Mouse (Mus musculus) forebrain, embryonic 13.5 days (tissue): ENCODE results near the gene Sim1. TPM values are rescaled to one million over a fixed set of nuclear protein-coding genes. Genes with fewer than 3 reads are reported as not detected.

Experiments
- ATAC-seq: fragments of 200-750 bp; cut with Nextera tagmentation; 2 replicates; pipeline ENCODE4 v1.8.0; 2017
- H3K27ac ChIP-seq: fragments of 300-500 bp; sonication (generic); 2 replicates; pipeline ENCODE4 v1.5.1; 2015; ENCODE audit warnings: inconsistent platforms, mild to moderate bottlenecking, moderate library complexity
- H3K27me3 ChIP-seq: fragments of 300-500 bp; sonication (generic); 2 replicates; pipeline ENCODE4 v1.6.1; 2015; ENCODE audit warnings: mild to moderate bottlenecking, inconsistent platforms
- H3K36me3 ChIP-seq: fragments of 300-500 bp; sonication (generic); 2 replicates; pipeline ENCODE4 v1.6.1; 2015; ENCODE audit warnings: mild to moderate bottlenecking, inconsistent platforms; ENCODE audit not compliant: poor library complexity, severe bottlenecking
- H3K4me1 ChIP-seq: fragments of 300-500 bp; sonication (generic); 2 replicates; pipeline ENCODE4 v1.6.1; 2015; ENCODE audit warnings: inconsistent platforms
- H3K4me2 ChIP-seq: fragments of 300-500 bp; sonication (generic); 2 replicates; pipeline ENCODE4 v1.6.1; 2015; ENCODE audit warnings: inconsistent platforms, mild to moderate bottlenecking, moderate library complexity
- H3K4me3 ChIP-seq: fragments of 300-500 bp; sonication (generic); 2 replicates; pipeline ENCODE4 v1.5.1; 2015; ENCODE audit warnings: mild to moderate bottlenecking, inconsistent platforms
- H3K9ac ChIP-seq: fragments of 300-500 bp; sonication (generic); 2 replicates; pipeline ENCODE4 v1.6.1; 2015; ENCODE audit warnings: mild to moderate bottlenecking, inconsistent platforms
- H3K9me3 ChIP-seq: fragments of 300-500 bp; sonication (generic); replicated peaks from 2 replicates; pipeline ENCODE4 v1.6.1; 2016; ENCODE audit warnings: inconsistent platforms
- WGBS: fragments of 180-500 bp; shearing (Covaris S2); methylation state at CpG from one replicate; pipeline ENCODE4 v1.1.7; 2015; 5-methylcytosine and 5-hydroxymethylcytosine counted together
- polyA plus RNA-seq: library from polyadenylated mRNA; unstranded; fragments of >200 nt; fragmentation: Nextera tagmentation; extraction: Ambion mirVana; gene quantifications from 2 replicates; pipeline ENCODE4 v1.2.1, GENCODE M21; 2015

Sim1 gene
- polyA plus RNA-seq, 1 experiment from 2014 or later: 2.0 TPM

DNA sequence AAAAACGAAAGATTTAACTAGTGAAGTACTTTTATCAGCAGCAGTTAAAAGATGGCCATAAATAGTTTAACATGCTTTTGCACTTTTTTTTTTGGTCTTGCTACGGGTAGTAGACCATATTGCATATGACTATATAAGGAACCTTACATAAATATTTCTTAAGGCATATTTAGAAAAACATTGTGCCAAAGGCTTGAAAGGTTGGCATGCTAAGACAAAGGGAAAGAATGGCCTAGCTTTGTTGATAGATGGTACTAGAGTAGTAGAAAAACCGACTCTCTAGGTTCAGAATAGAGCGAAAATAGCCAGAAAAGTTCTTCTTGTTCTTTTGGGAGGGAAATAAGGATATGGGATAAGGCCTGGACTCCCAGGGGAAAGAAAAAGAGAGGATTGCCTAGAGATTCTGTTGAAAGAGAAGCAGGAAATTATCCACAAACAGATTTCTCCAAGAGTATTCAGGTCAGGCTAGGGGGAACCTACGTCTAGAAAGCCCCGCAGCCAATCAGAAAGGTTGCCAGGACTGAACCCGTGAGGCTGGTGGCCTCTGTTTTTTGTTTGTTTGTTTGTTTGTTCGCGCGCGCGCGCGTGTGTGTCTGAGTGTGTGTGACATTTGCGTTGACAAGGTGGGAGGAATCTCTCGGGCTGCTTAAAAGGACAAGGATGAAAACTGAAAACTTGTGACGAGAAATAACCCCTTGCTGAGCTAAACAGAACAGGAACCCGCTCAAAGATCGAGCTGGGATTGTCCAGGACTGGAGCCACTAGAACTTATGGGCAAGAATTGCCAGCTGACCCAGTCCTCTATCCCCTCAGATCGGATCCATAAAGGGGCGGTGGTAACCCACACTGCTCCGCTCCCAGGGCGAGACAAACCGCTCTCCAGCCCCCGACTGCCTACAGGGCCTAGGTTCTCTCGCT, 9.6 kb downstream of the Sim1 start:
- no peak overlapping the region for H3K4me3 ChIP-seq
- H3K4me1 ChIP-seq: peaks cover 27% of the 10 kb centered on the region
- no peaks in the 10 kb centered on the region for H3K36me3 ChIP-seq
- H3K4me2 ChIP-seq: peak overlapping the region; percentile 14; the same call in 1 of the 2 replicates
- 3% methylated on average over 26 of the region's 26 CpGs for WGBS
- no peaks in the 10 kb centered on the region for H3K9me3 ChIP-seq
- H3K27ac ChIP-seq: no peak overlapping the region
- no peak overlapping the region for H3K9ac ChIP-seq
- 0 out of 2 replicates have a peak, but pooled peaks have one; percentile 17 for ATAC-seq
- H3K27me3 ChIP-seq: peaks cover 92% of the 10 kb centered on the region

DNA sequence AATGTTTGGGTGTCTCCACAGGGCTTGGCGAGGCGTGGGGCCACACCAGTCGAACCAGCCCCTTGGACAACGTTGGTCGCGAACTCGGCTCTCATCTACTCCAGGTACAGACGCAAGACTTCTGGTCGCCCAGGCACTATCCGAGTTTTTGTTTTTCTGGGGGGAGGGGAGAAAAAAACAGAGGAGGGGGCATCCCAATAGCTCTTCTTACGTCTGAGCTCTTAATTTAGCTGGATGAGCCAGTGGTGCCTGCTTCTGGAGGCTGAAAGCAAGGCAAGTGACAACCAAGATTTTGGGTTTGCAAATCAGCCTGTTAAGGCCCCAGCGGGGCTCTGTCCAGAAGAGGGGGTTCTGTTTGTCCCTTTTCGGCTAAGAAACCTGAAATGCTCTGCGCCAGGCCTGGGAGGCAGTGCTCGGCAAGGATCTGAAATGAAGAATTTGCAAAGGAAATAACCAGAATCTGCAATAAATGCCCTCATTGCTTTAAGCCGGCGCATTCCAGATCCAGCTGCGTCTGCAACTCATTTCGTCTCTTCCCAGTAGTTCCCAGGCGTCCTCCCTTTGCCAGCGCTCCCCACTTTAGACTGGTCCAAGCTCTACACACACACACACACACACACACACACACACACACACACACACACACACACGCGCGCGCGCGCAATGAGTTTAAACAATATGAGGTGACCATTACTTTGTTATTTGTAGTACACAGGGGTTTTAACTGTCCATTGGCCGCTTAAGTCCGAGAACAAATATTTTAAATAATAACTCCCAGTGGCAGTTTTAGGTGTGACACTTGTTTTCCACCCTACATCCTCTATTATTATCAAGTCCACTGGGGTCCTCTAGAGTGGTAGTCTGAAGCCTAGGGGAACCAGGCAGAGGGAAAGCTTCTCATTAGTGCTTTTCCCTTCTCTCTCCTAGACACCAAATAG, 10.5 kb downstream of the Sim1 start:
- H3K36me3 ChIP-seq: no peaks in the 10 kb centered on the region
- H3K27me3 ChIP-seq: peaks cover 97% of the 10 kb centered on the region
- H3K4me3 ChIP-seq: no peak overlapping the region
- no peak overlapping the region for H3K27ac ChIP-seq
- H3K4me2 ChIP-seq: peak overlapping the region; percentile 14; the same call in 1 of the 2 replicates
- H3K9me3 ChIP-seq: no peaks in the 10 kb centered on the region
- peaks cover 27% of the 10 kb centered on the region for H3K4me1 ChIP-seq
- no peak; the same call in 1 of the 2 replicates for ATAC-seq
- no peak overlapping the region for H3K9ac ChIP-seq
- 3% methylated on average over 29 of the region's 29 CpGs for WGBS

DNA sequence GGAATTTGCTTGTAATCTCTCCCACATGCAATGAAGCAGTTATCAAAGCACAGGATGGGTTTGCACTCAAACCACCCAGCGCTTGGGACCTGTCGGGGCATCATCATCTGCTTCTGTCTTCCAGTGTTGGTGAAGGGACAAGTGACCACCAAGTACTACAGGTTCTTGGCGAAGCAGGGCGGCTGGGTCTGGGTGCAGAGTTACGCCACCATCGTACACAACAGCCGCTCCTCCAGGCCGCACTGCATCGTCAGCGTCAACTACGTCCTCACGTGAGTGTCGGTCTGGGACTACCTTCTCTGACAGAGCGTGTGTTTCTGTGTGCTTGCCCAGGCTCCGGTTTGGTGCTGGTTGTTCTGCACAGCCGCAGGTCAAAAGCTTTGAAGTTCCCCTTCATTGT, 15.8 kb downstream of the Sim1 start:
- no peak overlapping the region for H3K9ac ChIP-seq
- peak overlapping the region; percentile 26 for H3K4me3 ChIP-seq
- peak; percentile 73 for ATAC-seq
- H3K4me1 ChIP-seq: peaks cover 13% of the 10 kb centered on the region
- H3K27me3 ChIP-seq: peaks cover 78% of the 10 kb centered on the region
- no peak overlapping the region for H3K27ac ChIP-seq
- no peaks in the 10 kb centered on the region for H3K36me3 ChIP-seq
- H3K4me2 ChIP-seq: peak overlapping the region; percentile 55
- H3K9me3 ChIP-seq: no peaks in the 10 kb centered on the region
- WGBS: under 1% methylated on average over 16 of the region's 16 CpGs

DNA sequence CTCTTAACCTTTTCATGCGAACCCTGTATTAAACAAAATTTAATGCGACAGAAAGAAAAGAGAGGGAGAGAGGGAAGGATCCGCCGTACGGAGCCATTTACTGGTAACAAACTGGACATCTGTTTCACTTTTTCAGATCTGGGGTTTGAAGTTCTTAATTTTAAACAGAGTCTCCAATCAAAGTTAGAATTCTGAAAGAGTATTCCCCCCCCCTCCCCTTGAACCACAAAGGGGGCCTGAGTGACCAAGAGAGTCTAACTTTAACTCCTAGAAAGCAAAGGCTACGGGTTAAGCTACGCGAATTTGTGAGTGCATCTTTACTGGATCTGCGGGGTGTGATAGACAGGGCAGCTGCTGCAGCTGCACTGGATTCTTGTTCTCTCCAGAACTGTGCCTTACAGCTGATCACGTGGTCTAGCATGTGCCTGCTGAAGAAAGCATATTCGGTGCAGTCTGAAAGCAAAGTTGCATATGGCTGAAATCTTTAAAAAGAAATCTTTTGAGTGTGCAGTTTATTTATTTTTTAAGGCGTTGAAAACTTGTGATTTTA, 16.4 kb downstream of the Sim1 start:
- Histone ChIP-seq H3K9ac (no peak overlapping the region), H3K27me3 (peaks cover 73% of the 10 kb centered on the region), H3K36me3 (no peaks in the 10 kb centered on the region), H3K4me3 (peak overlapping the region; percentile 26), H3K4me2 (peak overlapping the region; percentile 55), H3K27ac (no peak overlapping the region), H3K4me1 (peaks cover 13% of the 10 kb centered on the region), H3K9me3 (no peaks in the 10 kb centered on the region)
- 4% methylated on average over 12 of the region's 12 CpGs for WGBS
- peak; percentile 95 for ATAC-seq

DNA sequence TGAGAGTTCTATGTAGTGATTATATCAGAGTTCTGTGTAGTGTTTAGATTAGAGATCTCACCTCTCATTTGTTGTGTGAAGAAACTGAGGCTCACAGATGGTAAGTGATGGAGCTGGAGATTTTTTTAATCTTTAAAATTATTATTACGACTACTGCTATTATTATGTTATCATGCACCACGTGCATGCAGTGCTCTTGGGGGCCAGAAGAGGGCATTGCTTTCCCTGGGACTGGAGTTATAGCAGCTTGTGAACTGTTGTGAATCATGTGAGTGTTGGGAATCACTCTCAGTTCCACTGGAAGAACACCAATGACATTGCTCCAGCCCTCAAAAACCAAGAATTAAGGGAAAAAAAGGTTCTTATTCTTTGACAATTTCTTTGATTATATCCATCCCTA, 21.1 kb downstream of the Sim1 start:
- WGBS: 47% methylated on average over 2 of the region's 2 CpGs
- Histone ChIP-seq H3K4me1 (peaks cover 7% of the 10 kb centered on the region), H3K36me3 (no peaks in the 10 kb centered on the region), H3K27ac (no peak overlapping the region), H3K4me2 (no peak overlapping the region), H3K9me3 (no peaks in the 10 kb centered on the region), H3K27me3 (peaks cover 30% of the 10 kb centered on the region), H3K4me3 (no peak overlapping the region), H3K9ac (no peak overlapping the region)
- no peak for ATAC-seq

DNA sequence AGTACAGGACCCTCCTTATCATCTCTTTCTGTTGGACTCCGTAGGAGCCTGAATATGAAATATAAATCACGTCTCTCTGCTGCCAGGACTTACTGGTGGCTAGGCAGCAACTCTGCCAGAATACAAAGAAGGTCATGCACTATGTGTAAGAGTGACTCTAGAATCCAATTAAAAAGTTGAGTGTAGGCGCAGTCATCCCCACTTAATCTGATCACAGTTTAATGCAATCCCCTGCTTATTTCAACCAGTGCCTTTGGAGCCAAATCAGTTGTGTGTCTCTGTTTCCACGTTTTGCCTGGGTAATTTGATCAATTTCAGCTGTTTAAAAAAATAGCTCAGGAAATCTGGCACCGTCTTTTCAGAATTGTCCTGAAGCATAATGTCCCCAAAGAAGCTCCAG, 34.7 kb downstream of the Sim1 start:
- H3K27ac ChIP-seq: no peak overlapping the region
- no peak overlapping the region for H3K4me3 ChIP-seq
- no peaks in the 10 kb centered on the region for H3K27me3 ChIP-seq
- 0 out of 2 replicates have a peak, but pooled peaks have one; percentile 24 for ATAC-seq
- H3K36me3 ChIP-seq: no peaks in the 10 kb centered on the region
- no peak overlapping the region for H3K4me2 ChIP-seq
- no peak overlapping the region for H3K9ac ChIP-seq
- WGBS: 38% methylated on average over 5 of the region's 5 CpGs
- H3K9me3 ChIP-seq: no peaks in the 10 kb centered on the region
- no peaks in the 10 kb centered on the region for H3K4me1 ChIP-seq

DNA sequence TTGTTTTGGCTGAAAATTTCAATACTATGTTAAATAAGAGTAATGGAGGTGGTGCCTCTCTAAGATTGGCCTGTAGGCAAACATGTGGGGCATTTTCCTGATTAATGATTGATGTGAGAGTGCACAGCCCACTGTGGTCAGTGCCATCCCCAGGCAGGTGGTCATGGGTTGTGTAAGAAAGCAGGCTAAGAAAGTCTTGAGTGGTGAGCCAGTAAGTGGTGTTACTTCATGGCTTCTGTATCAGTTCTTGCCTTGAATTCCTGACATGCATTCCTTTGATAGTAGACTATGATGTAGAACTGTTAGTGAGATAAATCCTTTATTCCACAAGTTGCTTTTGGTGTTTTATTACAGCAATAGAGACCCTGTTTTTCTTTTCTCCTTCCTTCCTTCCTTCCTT, 41.1 kb downstream of the Sim1 start:
- H3K27me3 ChIP-seq: no peaks in the 10 kb centered on the region
- no peaks in the 10 kb centered on the region for H3K36me3 ChIP-seq
- no peaks in the 10 kb centered on the region for H3K4me1 ChIP-seq
- H3K9ac ChIP-seq: no peak overlapping the region
- no peak overlapping the region for H3K4me2 ChIP-seq
- H3K4me3 ChIP-seq: no peak overlapping the region
- no peak overlapping the region for H3K27ac ChIP-seq
- no peak for ATAC-seq
- no peaks in the 10 kb centered on the region for H3K9me3 ChIP-seq

DNA sequence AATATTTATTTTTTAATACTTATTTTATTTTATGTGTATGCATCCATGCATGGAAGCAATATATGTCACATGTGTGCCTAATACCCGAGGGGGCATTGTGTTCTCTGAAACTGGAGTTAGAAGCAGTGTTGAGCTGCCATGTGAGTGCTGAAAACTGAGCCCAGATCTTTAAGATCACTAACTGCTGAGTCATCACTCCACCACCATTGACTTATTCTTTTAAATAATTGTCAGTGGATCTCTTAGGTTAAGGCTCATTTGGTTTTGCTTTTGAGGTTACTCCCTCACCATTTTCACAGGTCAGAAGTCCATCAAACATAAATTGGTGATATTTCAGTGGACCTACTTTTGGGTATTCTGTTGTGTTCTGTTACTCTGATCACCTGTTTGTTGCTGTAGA, 79.1 kb downstream of the Sim1 start:
- H3K27me3 ChIP-seq: no peaks in the 10 kb centered on the region
- H3K9me3 ChIP-seq: no peaks in the 10 kb centered on the region
- H3K9ac ChIP-seq: no peak overlapping the region
- no peak overlapping the region for H3K4me3 ChIP-seq
- no peak overlapping the region for H3K27ac ChIP-seq
- no peak overlapping the region for H3K4me2 ChIP-seq
- H3K36me3 ChIP-seq: no peaks in the 10 kb centered on the region
- 70% methylated on average over 1 of the region's 1 CpGs for WGBS
- H3K4me1 ChIP-seq: no peaks in the 10 kb centered on the region
- ATAC-seq: no peak

DNA sequence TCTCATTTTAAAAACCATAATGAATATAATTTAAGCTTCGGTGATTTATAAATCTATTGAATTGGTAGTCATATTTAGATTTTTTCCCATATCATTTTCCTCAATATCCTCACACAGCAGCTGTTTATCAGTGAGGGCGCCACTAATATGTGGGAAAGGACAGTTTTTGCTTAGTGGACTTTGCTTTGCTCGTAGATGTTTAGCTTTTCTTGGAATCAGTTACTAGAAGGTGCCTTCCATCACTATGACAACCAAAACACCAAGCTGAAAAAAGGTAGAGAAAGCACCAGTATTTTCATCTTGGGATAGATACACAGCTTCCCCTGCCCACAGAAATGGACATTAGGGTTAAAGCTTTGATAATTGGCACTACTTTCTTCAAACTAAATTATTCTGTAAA, 87.3 kb downstream of the Sim1 start:
- Histone ChIP-seq H3K4me2 (no peak overlapping the region), H3K36me3 (no peaks in the 10 kb centered on the region), H3K9me3 (no peaks in the 10 kb centered on the region), H3K4me1 (no peaks in the 10 kb centered on the region), H3K27ac (no peak overlapping the region), H3K9ac (no peak overlapping the region), H3K27me3 (no peaks in the 10 kb centered on the region), H3K4me3 (no peak overlapping the region)
- ATAC-seq: no peak
- WGBS: 85% methylated on average over 3 of the region's 3 CpGs

DNA sequence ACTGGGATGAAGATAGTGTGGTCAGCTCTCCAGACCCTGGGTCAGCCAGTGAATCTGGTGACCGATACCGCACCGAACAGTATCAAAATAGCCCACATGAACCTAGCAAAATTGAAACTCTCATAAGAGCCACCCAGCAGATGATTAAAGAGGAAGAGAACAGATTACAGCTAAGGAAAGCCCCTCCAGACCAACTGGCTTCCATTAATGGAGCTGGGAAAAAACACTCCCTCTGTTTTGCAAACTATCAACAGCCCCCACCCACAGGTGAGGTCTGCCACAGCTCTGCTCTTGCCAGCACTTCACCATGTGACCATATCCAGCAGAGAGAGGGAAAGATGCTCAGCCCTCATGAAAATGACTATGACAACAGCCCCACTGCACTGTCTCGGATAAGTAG, 89.1 kb downstream of the Sim1 start:
- WGBS: 96% methylated on average over 4 of the region's 4 CpGs
- H3K36me3 ChIP-seq: no peaks in the 10 kb centered on the region
- H3K4me3 ChIP-seq: no peak overlapping the region
- H3K4me2 ChIP-seq: no peak overlapping the region
- no peak overlapping the region for H3K27ac ChIP-seq
- no peaks in the 10 kb centered on the region for H3K27me3 ChIP-seq
- ATAC-seq: no peak
- no peak overlapping the region for H3K9ac ChIP-seq
- no peaks in the 10 kb centered on the region for H3K9me3 ChIP-seq
- no peaks in the 10 kb centered on the region for H3K4me1 ChIP-seq

DNA sequence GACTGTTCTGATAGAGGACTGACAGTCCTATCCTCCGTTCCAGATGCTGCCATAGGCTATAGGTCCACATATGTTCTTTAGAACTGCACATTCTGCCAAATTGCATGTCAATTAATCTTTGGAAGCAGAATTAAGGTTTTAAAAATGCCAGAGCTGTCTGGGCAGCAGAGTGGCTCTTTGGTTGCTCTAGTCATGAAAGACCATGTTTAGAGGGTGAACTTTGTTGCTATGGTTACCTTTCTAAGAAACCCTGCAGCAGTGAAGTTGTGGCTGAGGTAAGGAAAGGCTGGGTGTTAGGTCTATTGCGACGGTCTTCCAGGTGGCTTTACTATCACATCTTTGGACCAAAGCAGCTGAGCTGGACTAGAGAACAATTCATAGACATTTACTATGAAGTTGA, 113.2 kb downstream of the Sim1 start:
- Histone ChIP-seq H3K27ac (no peak overlapping the region), H3K4me3 (no peak overlapping the region), H3K27me3 (peaks cover 9% of the 10 kb centered on the region), H3K36me3 (no peaks in the 10 kb centered on the region), H3K4me1 (peaks cover 21% of the 10 kb centered on the region), H3K4me2 (no peak overlapping the region), H3K9me3 (no peaks in the 10 kb centered on the region), H3K9ac (no peak overlapping the region)
- no peak for ATAC-seq
- WGBS: 24% methylated on average over 3 of the region's 3 CpGs
